Mouse (Mus musculus) central nervous system, embryonic 14 days (tissue): ENCODE data around the gene Olfr13. TPM values are rescaled to one million over a fixed set of nuclear protein-coding genes. Genes with fewer than 3 reads are reported as not detected.

ENCODE experiments used
- polyA plus RNA-seq: library from polyadenylated mRNA; depleted of rRNA; stranded (reverse); fragments of >200 nt; gene quantifications from 2 replicates; pipeline ENCODE4 v1.2.3, GENCODE M21; 2012; rRNA removed

The Olfr13 gene
- not detected in 2 replicates for polyA plus RNA-seq

GRCm38 (mm10) chr6:43171840-43172239, at the start of gene Olfr13:
Olfr13 (plus strand) TSS chr6:43172140.

GRCm38 (mm10) chr6:43146267-43146666, 25.7 kb upstream of the Olfr13 start, which contains the start of gene Olfr237-ps1:
Olfr237-ps1 (plus strand) TSS chr6:43146567.

GRCm38 (mm10) chr6:43162982-43163381, 9.0 kb upstream of the Olfr13 start, which contains the start of gene Olfr437:
Olfr437 (plus strand) TSS chr6:43163282.

DNA sequence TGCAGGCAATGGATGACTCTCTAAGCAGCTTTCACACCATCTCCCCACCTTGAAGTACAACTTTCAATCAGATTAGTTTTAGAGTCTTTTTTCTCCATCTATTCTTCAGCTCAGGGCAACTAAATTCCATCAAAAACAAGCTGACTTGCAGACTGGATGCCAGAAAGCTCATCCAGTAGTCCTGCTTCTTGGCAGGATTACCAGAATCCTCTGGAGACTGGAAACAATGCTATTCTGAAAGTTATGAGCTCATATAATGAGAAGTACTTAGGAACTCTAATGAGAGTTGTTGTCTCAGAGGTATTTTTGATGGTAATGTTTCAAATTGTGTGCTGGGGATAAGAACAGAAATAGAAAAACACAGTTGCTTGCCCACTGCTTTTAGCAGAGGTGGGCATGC, 24.8 kb downstream of the Olfr13 start, which contains the start of gene Olfr435:
Gene Olfr435, plus strand, starts transcription at position 366 of the 400 bp plus-strand sequence.

DNA sequence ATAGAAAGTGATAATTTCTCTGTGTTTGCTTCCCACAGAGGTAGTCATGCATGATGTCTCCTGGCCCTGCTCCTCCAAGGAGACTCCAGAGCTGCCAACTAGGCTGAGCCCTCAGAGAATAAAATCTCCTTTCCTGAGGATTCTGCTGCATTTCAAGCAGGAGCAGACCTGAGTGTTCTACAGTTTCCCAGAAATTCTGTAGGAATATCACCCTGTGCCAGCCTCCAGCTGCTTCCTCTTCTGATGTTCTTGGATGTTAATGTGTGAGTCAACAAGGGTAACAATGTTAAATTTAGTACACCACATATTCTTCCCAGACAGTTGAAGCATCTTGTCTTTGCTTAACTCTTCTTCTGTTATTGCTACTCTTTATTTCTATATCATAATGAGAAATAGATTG, 40.9 kb downstream of the Olfr13 start, which contains the start of gene Olfr434:
Gene Olfr434, plus strand, starts transcription at position 149 of the 400 bp plus-strand sequence.

Other genes with a start within 250 kb of the Olfr13 start
- gene Olfr444, start 223.1 kb upstream of the Olfr13 start, polyA plus RNA-seq: not detected in 2 replicates
- not detected in 2 replicates for gene Olfr441, start 65.8 kb upstream of the Olfr13 start, polyA plus RNA-seq
- not detected in 2 replicates for gene Olfr237-ps1, start 25.6 kb upstream of the Olfr13 start, polyA plus RNA-seq
- not detected in 2 replicates for gene Olfr437, start 8.9 kb upstream of the Olfr13 start, polyA plus RNA-seq
- not detected in 2 replicates for gene Olfr435, start 25.0 kb downstream of the Olfr13 start, polyA plus RNA-seq
- not detected in 2 replicates for gene Olfr434, start 40.9 kb downstream of the Olfr13 start, polyA plus RNA-seq
- not detected in 2 replicates for gene Olfr47, start 59.4 kb downstream of the Olfr13 start, polyA plus RNA-seq
- 4.9 and 7.8 TPM in 2 replicates for gene Arhgef5, start 93.4 kb downstream of the Olfr13 start, polyA plus RNA-seq
- 0.05 and 0.14 TPM in 2 replicates for gene Nobox, start 137.4 kb downstream of the Olfr13 start, polyA plus RNA-seq